Mouse (Mus musculus) midbrain, embryonic 14.5 days (tissue): Measurements from ENCODE around the gene Glra1. TPM values are rescaled to one million over a fixed set of nuclear protein-coding genes. Genes with fewer than 3 reads are reported as not detected.

Source experiments
- ATAC-seq: fragments of 200-750 bp; cut with Nextera tagmentation; 2 replicates; pipeline ENCODE4 v1.8.0; 2017; ENCODE audit warnings: moderate number of reproducible peaks, moderate library complexity; ENCODE audit not compliant: low FRiP score, low TSS enrichment
- DNase-seq: peaks from one replicate; pipeline ENCODE4 v3.0.0-alpha.2; 2015
- H3K27ac ChIP-seq: fragments of 300-500 bp; sonication (generic); replicated peaks from 2 replicates; pipeline ENCODE4 v1.5.1; 2014; ENCODE audit warnings: mild to moderate bottlenecking, low read depth, low read length, moderate library complexity
- H3K27me3 ChIP-seq: fragments of 300-500 bp; sonication (generic); 2 replicates; pipeline ENCODE4 v1.6.1; 2014; ENCODE audit warnings: low read length, control low read depth, mixed read lengths; ENCODE audit not compliant: control insufficient read depth, insufficient read depth
- H3K36me3 ChIP-seq: fragments of 300-500 bp; sonication (generic); 2 replicates; pipeline ENCODE4 v1.6.1; 2014; ENCODE audit warnings: low read length, control low read depth; ENCODE audit not compliant: control insufficient read depth, insufficient read depth
- H3K4me1 ChIP-seq: fragments of 300-500 bp; sonication (generic); 2 replicates; pipeline ENCODE4 v1.6.1; 2014; ENCODE audit warnings: mild to moderate bottlenecking, antibody characterized with exemption, low read length, control low read depth; ENCODE audit not compliant: control insufficient read depth, insufficient read depth
- H3K4me2 ChIP-seq: fragments of 300-500 bp; sonication (generic); 2 replicates; pipeline ENCODE4 v1.6.1; 2014; ENCODE audit warnings: mild to moderate bottlenecking, low read length, moderate library complexity
- H3K4me3 ChIP-seq: fragments of 300-500 bp; sonication (generic); replicated peaks from 2 replicates; pipeline ENCODE4 v1.5.1; 2014; ENCODE audit warnings: low read depth, low read length
- H3K9ac ChIP-seq: fragments of 300-500 bp; sonication (generic); replicated peaks from 2 replicates; pipeline ENCODE4 v1.6.1; 2014; ENCODE audit warnings: mild to moderate bottlenecking, low read length, moderate library complexity
- H3K9me3 ChIP-seq: fragments of 300-500 bp; sonication (generic); 2 replicates; pipeline ENCODE4 v1.6.1; 2016; ENCODE audit warnings: low read length, control low read depth, mixed read lengths; ENCODE audit not compliant: control insufficient read depth
- WGBS: fragments of 180-500 bp; shearing (Covaris S2); extraction: QIAGEN DNeasy Blood & Tissue Kit; methylation state at CpG from one replicate; pipeline ENCODE4 v1.1.7; 2014; 5-methylcytosine and 5-hydroxymethylcytosine counted together
- microRNA-seq: library from miRNA; unstranded; fragments of <30 nt; microRNA quantifications from one replicate; pipeline ENCODE4, GENCODE M21; 2016
- polyA plus RNA-seq: library from polyadenylated mRNA; unstranded; fragments of >200 nt; fragmentation: Nextera tagmentation; extraction: Ambion mirVana; gene quantifications from 2 replicates; pipeline ENCODE4 v1.2.1, GENCODE M21; 2014

Gene Glra1
- polyA plus RNA-seq, 1 experiment from 2014 or later, result 0.24 TPM

DNA sequence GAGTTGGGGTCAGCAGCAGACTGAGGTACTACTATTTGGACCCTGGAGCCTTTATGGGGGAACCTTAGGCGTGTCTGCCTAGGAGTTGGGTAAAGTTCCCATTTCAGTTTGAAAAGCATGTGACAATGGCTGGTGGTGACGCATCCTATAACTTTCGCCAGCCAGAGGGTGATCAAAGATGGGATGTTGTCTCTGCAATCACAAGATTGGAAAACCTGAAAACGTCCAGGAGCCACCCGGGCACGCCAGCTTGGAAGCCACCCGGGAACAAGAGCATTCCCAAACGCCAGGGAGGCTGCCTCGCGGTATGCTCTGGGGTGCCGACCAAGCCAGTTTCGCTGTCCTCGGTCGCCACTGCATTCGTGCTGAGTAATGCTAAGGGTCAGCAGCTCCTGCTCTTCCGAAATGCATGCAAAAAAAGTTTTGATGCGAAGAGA lies 139.4 kb downstream of the Glra1 start:
- Histone ChIP-seq H3K27me3 (no peaks in the 10 kb centered on the region), H3K9ac (peak overlapping the region; percentile 63), H3K36me3 (peaks cover 3% of the 10 kb centered on the region), H3K4me2 (peak overlapping the region; percentile 76), H3K4me1 (peaks cover 17% of the 10 kb centered on the region), H3K27ac (peak overlapping the region; percentile 83), H3K4me3 (peak overlapping the region; percentile 46), H3K9me3 (no peaks in the 10 kb centered on the region)
- WGBS, result 1% methylated on average over 17 of the region's 17 CpGs
- ATAC-seq (no peak), DNase-seq (no peak)

DNA sequence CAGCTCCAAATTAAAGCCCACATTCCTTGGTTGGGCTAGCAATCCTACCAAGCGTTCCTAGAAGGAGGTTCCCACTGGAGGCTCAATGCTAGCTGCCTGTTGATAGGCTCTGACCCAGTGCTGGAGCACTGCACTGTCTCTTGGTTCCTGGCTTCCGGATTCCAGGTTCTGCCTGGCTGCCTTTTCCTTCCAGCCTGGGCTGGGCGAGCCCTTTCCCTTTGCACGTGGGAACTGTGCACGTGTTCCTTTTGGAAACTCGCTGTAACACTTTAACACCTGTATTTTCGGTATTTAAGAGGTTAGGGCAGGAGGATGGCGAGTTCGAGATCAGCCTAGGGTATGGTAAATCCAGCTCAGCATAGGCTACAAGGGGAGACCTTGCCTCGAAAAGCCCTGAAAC lies 140.0 kb downstream of the Glra1 start:
- Histone ChIP-seq H3K9me3 (no peaks in the 10 kb centered on the region), H3K27me3 (no peaks in the 10 kb centered on the region), H3K36me3 (peaks cover 3% of the 10 kb centered on the region), H3K9ac (peak overlapping the region; percentile 63), H3K4me2 (peak overlapping the region; percentile 76), H3K4me3 (peak overlapping the region; percentile 46; the same call in 1 of the 2 replicates), H3K27ac (peak overlapping the region; percentile 83), H3K4me1 (peaks cover 17% of the 10 kb centered on the region)
- ATAC-seq (no peak), DNase-seq (no peak)
- WGBS, result 51% methylated on average over 10 of the region's 10 CpGs

DNA sequence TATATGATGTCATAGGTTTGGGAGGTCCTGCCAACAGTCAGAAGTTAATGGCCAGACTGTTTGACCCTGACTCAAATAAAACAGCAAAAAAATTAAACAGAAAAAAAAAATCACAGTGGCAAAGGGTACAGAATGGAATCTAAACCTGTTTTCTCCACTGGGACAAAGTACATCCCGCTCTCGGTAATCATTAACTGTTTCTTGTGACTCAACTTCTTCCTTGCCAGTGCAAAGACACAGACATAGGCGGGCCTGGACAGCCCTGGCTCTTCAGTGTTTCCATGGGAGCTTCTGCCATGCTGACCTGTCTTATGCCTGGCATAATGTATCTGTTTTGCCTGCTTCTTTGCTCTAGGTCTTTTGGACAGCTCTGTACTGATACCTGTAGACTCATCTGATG lies 142.8 kb downstream of the Glra1 start:
- Histone ChIP-seq H3K4me3 (no peak overlapping the region), H3K27me3 (no peaks in the 10 kb centered on the region), H3K9me3 (no peaks in the 10 kb centered on the region), H3K9ac (no peak overlapping the region), H3K27ac (no peak overlapping the region), H3K4me2 (no peak overlapping the region), H3K36me3 (no peaks in the 10 kb centered on the region), H3K4me1 (peaks cover 16% of the 10 kb centered on the region)
- ATAC-seq (no peak), DNase-seq (no peak)
- WGBS, result 91% methylated on average over 3 of the region's 3 CpGs

DNA sequence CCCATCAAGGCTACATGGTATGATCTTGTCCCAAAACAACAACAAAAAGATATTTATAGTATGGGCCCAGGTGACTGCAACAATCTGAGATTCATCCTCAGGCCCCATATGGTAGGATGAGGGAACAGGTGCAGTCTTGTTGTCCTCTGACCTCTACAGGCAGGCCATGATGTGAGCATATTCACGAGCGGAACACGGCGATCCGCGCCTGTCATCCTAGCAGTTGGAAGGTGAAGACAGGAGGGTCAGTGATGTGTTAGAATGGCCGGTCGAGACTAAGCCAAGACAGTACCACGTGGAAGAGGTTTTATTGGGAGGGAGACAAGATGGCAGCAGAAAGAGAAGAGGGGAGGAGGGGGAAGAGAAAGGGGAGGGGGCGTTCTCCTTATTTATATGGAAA lies 143.3 kb downstream of the Glra1 start:
- Histone ChIP-seq H3K9ac (no peak overlapping the region), H3K27ac (no peak overlapping the region), H3K9me3 (no peaks in the 10 kb centered on the region), H3K4me2 (no peak overlapping the region), H3K36me3 (no peaks in the 10 kb centered on the region), H3K4me3 (no peak overlapping the region), H3K4me1 (peaks cover 18% of the 10 kb centered on the region), H3K27me3 (no peaks in the 10 kb centered on the region)
- no peak for ATAC-seq
- DNase-seq, result no peak
- 86% methylated on average over 10 of the region's 10 CpGs for WGBS

Small RNA genes within 50 kb of the gene (microRNA-seq; reads per million reads assigned to microRNA genes)
- not detected for gene Mir7652

Other genes starting within 250 kb of the Glra1 start
- gene Sparc, start 185.0 kb downstream of the Glra1 start, polyA plus RNA-seq, result 240 and 427 TPM in 2 replicates
- gene Atox1, start 147.0 kb downstream of the Glra1 start, polyA plus RNA-seq, result 244 and 294 TPM in 2 replicates
- 83.6 and 125 TPM in 2 replicates for gene G3bp1, start 138.5 kb downstream of the Glra1 start, polyA plus RNA-seq